Mouse (Mus musculus) limb, embryonic 11.5 days (tissue): ENCODE data around the gene Cryz. TPM values are rescaled to one million over a fixed set of nuclear protein-coding genes. Genes with fewer than 3 reads are reported as not detected.
"Not testable (repeated sequence)": the region's sequence is repeated elsewhere in the genome, so short reads cannot be mapped to it uniquely, and the experiment has no call there.

Source experiments
- ATAC-seq: fragments of 200-750 bp; cut with Nextera tagmentation; 2 replicates; pipeline ENCODE4 v1.8.0; 2017; ENCODE audit warnings: low read depth; ENCODE audit not compliant: insufficient number of reproducible peaks, low FRiP score, low TSS enrichment
- DNase-seq: peaks from one replicate; pipeline ENCODE4 v3.0.0-alpha.2; 2015; ENCODE audit warnings: low spot score
- H3K27ac ChIP-seq: fragments of 300-500 bp; sonication (generic); replicated peaks from 2 replicates; pipeline ENCODE4 v1.5.1; 2014; ENCODE audit warnings: low read depth, mild to moderate bottlenecking, low read length
- H3K27me3 ChIP-seq: fragments of 300-500 bp; sonication (generic); 2 replicates; pipeline ENCODE4 v1.6.1; 2014; ENCODE audit warnings: mild to moderate bottlenecking, low read length, mixed read lengths; ENCODE audit not compliant: control insufficient read depth, insufficient read depth
- H3K36me3 ChIP-seq: fragments of 300-500 bp; sonication (generic); 2 replicates; pipeline ENCODE4 v1.6.1; 2014; ENCODE audit warnings: mild to moderate bottlenecking, low read length, moderate library complexity, mixed read lengths; ENCODE audit not compliant: control insufficient read depth, insufficient read depth
- H3K4me1 ChIP-seq: fragments of 300-500 bp; sonication (generic); 2 replicates; pipeline ENCODE4 v1.6.1; 2014; ENCODE audit warnings: low read length, mixed read lengths; ENCODE audit not compliant: control insufficient read depth, insufficient read depth
- H3K4me2 ChIP-seq: fragments of 300-500 bp; sonication (generic); 2 replicates; pipeline ENCODE4 v1.6.1; 2014; ENCODE audit warnings: low read depth, mild to moderate bottlenecking, moderate library complexity; ENCODE audit not compliant: severe bottlenecking
- H3K4me3 ChIP-seq: fragments of 300-500 bp; sonication (generic); 2 replicates; pipeline ENCODE4 v1.5.1; 2014; ENCODE audit warnings: low read depth, low read length
- H3K9ac ChIP-seq: fragments of 300-500 bp; sonication (generic); 2 replicates; pipeline ENCODE4 v1.6.1; 2014; ENCODE audit warnings: mild to moderate bottlenecking, low read length
- H3K9me3 ChIP-seq: fragments of 300-500 bp; sonication (generic); 2 replicates; pipeline ENCODE4 v1.6.1; 2016; ENCODE audit warnings: low read length; ENCODE audit not compliant: control insufficient read depth
- WGBS: fragments of 180-500 bp; shearing (Covaris S2); extraction: QIAGEN DNeasy Blood & Tissue Kit; methylation state at CpG from one replicate; pipeline ENCODE4 v1.1.7; 2014; 5-methylcytosine and 5-hydroxymethylcytosine counted together
- polyA plus RNA-seq: library from polyadenylated mRNA; unstranded; fragments of >200 nt; fragmentation: Nextera tagmentation; extraction: Ambion mirVana; gene quantifications from 2 replicates; pipeline ENCODE4 v1.2.1, GENCODE M21; 2014

Gene Cryz
- polyA plus RNA-seq, 1 experiment from 2014 or later, result 29.2 TPM

- no peaks in the 10 kb centered on the region for H3K36me3 ChIP-seq
- no peaks in the 10 kb centered on the region for H3K4me1 ChIP-seq
- no peak overlapping the region for H3K9ac ChIP-seq
- no peak overlapping the region for H3K4me2 ChIP-seq
- DNase-seq, result no peak
- no peak overlapping the region for H3K27ac ChIP-seq
- no peak overlapping the region for H3K4me3 ChIP-seq
- H3K9me3 ChIP-seq, result no peaks in the 10 kb centered on the region
- H3K27me3 ChIP-seq, result no peaks in the 10 kb centered on the region
- ATAC-seq, result peak; percentile 73
Measured at GRCm38 (mm10) chr3:154628284-154628683, 31.8 kb downstream of the Cryz start.

GRCm38 (mm10) chr3:154631281-154631680 is 34.8 kb downstream of the Cryz start:
- H3K9ac ChIP-seq, H3K36me3 ChIP-seq, DNase-seq, H3K4me1 ChIP-seq, ATAC-seq, H3K27ac ChIP-seq, H3K27me3 ChIP-seq, H3K9me3 ChIP-seq, H3K4me3 ChIP-seq, H3K4me2 ChIP-seq: not testable (repeated sequence)
- 93% methylated on average over 2 of the region's 2 CpGs for WGBS

GRCm38 (mm10) chr3:154633091-154633490 is 36.6 kb downstream of the Cryz start:
- H3K27me3 ChIP-seq, result no peaks in the 10 kb centered on the region
- no peak for ATAC-seq
- no peak overlapping the region for H3K4me3 ChIP-seq
- no peaks in the 10 kb centered on the region for H3K4me1 ChIP-seq
- H3K36me3 ChIP-seq, result no peaks in the 10 kb centered on the region
- no peak for DNase-seq
- WGBS, result 88% methylated on average over 5 of the region's 5 CpGs
- H3K4me2 ChIP-seq, result no peak overlapping the region
- no peak overlapping the region for H3K27ac ChIP-seq
- no peaks in the 10 kb centered on the region for H3K9me3 ChIP-seq
- H3K9ac ChIP-seq, result no peak overlapping the region

- Histone ChIP-seq H3K27me3 (peaks cover 3% of the 10 kb centered on the region; the same call in 1 of the 2 replicates), H3K9ac (no peak overlapping the region), H3K4me2 (no peak overlapping the region), H3K27ac (no peak overlapping the region), H3K4me1 (no peaks in the 10 kb centered on the region), H3K9me3 (no peaks in the 10 kb centered on the region), H3K4me3 (no peak overlapping the region), H3K36me3 (no peaks in the 10 kb centered on the region)
- WGBS, result 53% methylated on average over 29 of the region's 29 CpGs
- DNase-seq, result peak; percentile 43
- ATAC-seq, result 0 out of 2 replicates have a peak, but pooled peaks have one; percentile 3
Measured at GRCm38 (mm10) chr3:154646638-154647442, 50.3 kb downstream of the Cryz start.

- DNase-seq, result no peak
Measured at GRCm38 (mm10) chr3:154647443-154647780, 50.9 kb downstream of the Cryz start.

GRCm38 (mm10) chr3:154649411-154650285 is 53.1 kb downstream of the Cryz start:
- WGBS, result 49% methylated on average over 20 of the region's 20 CpGs
- no peak overlapping the region for H3K4me3 ChIP-seq
- DNase-seq (no peak), ATAC-seq (0 out of 2 replicates have a peak, but pooled peaks have one; percentile 22)
- no peak overlapping the region for H3K27ac ChIP-seq
- peaks cover 3% of the 10 kb centered on the region; the same call in 1 of the 2 replicates for H3K27me3 ChIP-seq
- no peaks in the 10 kb centered on the region for H3K36me3 ChIP-seq
- no peak overlapping the region for H3K9ac ChIP-seq
- no peaks in the 10 kb centered on the region for H3K9me3 ChIP-seq
- H3K4me2 ChIP-seq, result no peak overlapping the region
- no peaks in the 10 kb centered on the region for H3K4me1 ChIP-seq

More at GRCm38 (mm10) chr3:154647443-154647780, 50.9 kb downstream of the Cryz start:
- Histone ChIP-seq H3K27me3 (peaks cover 3% of the 10 kb centered on the region; the same call in 1 of the 2 replicates), H3K9ac (no peak overlapping the region), H3K4me2 (no peak overlapping the region), H3K27ac (no peak overlapping the region), H3K36me3 (no peaks in the 10 kb centered on the region), H3K4me1 (no peaks in the 10 kb centered on the region), H3K4me3 (no peak overlapping the region), H3K9me3 (no peaks in the 10 kb centered on the region)
- ATAC-seq, result peak; percentile 44; the same call in 1 of the 2 replicates
- 56% methylated on average over 7 of the region's 7 CpGs for WGBS

GRCm38 (mm10) chr3:154651192-154651821 is 54.8 kb downstream of the Cryz start:
- no peak for ATAC-seq
- WGBS, result 83% methylated on average over 10 of the region's 10 CpGs
- DNase-seq, result no peak

More at GRCm38 (mm10) chr3:154651192-154651821, 54.8 kb downstream of the Cryz start:
- Histone ChIP-seq H3K9ac (no peak overlapping the region), H3K27me3 (peaks cover 3% of the 10 kb centered on the region; the same call in 1 of the 2 replicates), H3K4me1 (no peaks in the 10 kb centered on the region), H3K4me2 (no peak overlapping the region), H3K9me3 (no peaks in the 10 kb centered on the region), H3K4me3 (no peak overlapping the region), H3K27ac (no peak overlapping the region), H3K36me3 (no peaks in the 10 kb centered on the region)
